Mouse (Mus musculus) limb, embryonic 12.5 days (tissue): Measurements from ENCODE around the gene Mical3. TPM values are rescaled to one million over a fixed set of nuclear protein-coding genes. Genes with fewer than 3 reads are reported as not detected.

Experiments used
- ATAC-seq: fragments of 200-750 bp; cut with Nextera tagmentation; 2 replicates; pipeline ENCODE4 v1.8.0; 2017; ENCODE audit warnings: low read depth, moderate TSS enrichment; ENCODE audit not compliant: insufficient number of reproducible peaks, insufficient read depth, low FRiP score, low TSS enrichment
- H3K27ac ChIP-seq: fragments of 300-500 bp; sonication (generic); 2 replicates; pipeline ENCODE4 v1.5.1; 2016; ENCODE audit warnings: mild to moderate bottlenecking, moderate library complexity
- H3K27me3 ChIP-seq: fragments of 300-500 bp; sonication (generic); 2 replicates; pipeline ENCODE4 v1.6.1; 2016; ENCODE audit warnings: mild to moderate bottlenecking, moderate library complexity
- H3K36me3 ChIP-seq: fragments of 300-500 bp; sonication (generic); 2 replicates; pipeline ENCODE4 v1.6.1; 2016; ENCODE audit warnings: mild to moderate bottlenecking, moderate library complexity
- H3K4me1 ChIP-seq: fragments of 300-500 bp; sonication (generic); replicated peaks from 2 replicates; pipeline ENCODE4 v1.6.1; 2016
- H3K4me2 ChIP-seq: fragments of 300-500 bp; sonication (generic); 2 replicates; pipeline ENCODE4 v1.6.1; 2016; ENCODE audit warnings: mild to moderate bottlenecking, moderate library complexity
- H3K4me3 ChIP-seq: fragments of 300-500 bp; sonication (generic); replicated peaks from 2 replicates; pipeline ENCODE4 v1.5.1; 2016; ENCODE audit warnings: mild to moderate bottlenecking
- H3K9ac ChIP-seq: fragments of 300-500 bp; sonication (generic); replicated peaks from 2 replicates; pipeline ENCODE4 v1.6.1; 2016; ENCODE audit warnings: mild to moderate bottlenecking, moderate library complexity
- H3K9me3 ChIP-seq: fragments of 300-500 bp; sonication (generic); 2 replicates; pipeline ENCODE4 v1.6.1; 2016; ENCODE audit warnings: mild to moderate bottlenecking, moderate library complexity
- WGBS: fragments of 180-500 bp; shearing (Covaris S2); methylation state at CpG from one replicate; pipeline ENCODE4 v1.1.7; 2016; 5-methylcytosine and 5-hydroxymethylcytosine counted together
- polyA plus RNA-seq: library from polyadenylated mRNA; unstranded; fragments of >200 nt; fragmentation: Nextera tagmentation; extraction: Ambion mirVana; gene quantifications from 2 replicates; pipeline ENCODE4 v1.2.1, GENCODE M21; 2016

The Mical3 gene
- polyA plus RNA-seq, 1 experiment from 2014 or later: 10.8 TPM

GRCm38 (mm10) chr6:121051411-121051810, 79.4 kb downstream of the Mical3 start:
- no peaks in the 10 kb centered on the region for H3K27me3 ChIP-seq
- H3K9me3 ChIP-seq: no peaks in the 10 kb centered on the region
- H3K36me3 ChIP-seq: no peaks in the 10 kb centered on the region
- H3K9ac ChIP-seq: no peak overlapping the region
- no peak overlapping the region for H3K4me3 ChIP-seq
- ATAC-seq: no peak
- H3K4me1 ChIP-seq: peaks cover 9% of the 10 kb centered on the region; the same call in 1 of the 2 replicates
- H3K27ac ChIP-seq: no peak overlapping the region
- 82% methylated on average over 8 of the region's 8 CpGs for WGBS
- no peak overlapping the region for H3K4me2 ChIP-seq

- ATAC-seq: no peak
- H3K4me3 ChIP-seq: no peak overlapping the region
- WGBS: 84% methylated on average over 8 of the region's 8 CpGs
- no peaks in the 10 kb centered on the region for H3K27me3 ChIP-seq
- peaks cover 30% of the 10 kb centered on the region for H3K4me1 ChIP-seq
- no peak overlapping the region for H3K4me2 ChIP-seq
- H3K9ac ChIP-seq: no peak overlapping the region
- H3K27ac ChIP-seq: no peak overlapping the region
- H3K9me3 ChIP-seq: no peaks in the 10 kb centered on the region
- no peaks in the 10 kb centered on the region for H3K36me3 ChIP-seq
These were observed 82.1 kb downstream of the Mical3 start for GRCm38 (mm10) chr6:121048696-121049095.

- WGBS: 56% methylated on average over 20 of the region's 20 CpGs
- no peaks in the 10 kb centered on the region for H3K27me3 ChIP-seq
- H3K4me2 ChIP-seq: no peak overlapping the region
- peaks cover 40% of the 10 kb centered on the region for H3K4me1 ChIP-seq
- H3K9me3 ChIP-seq: no peaks in the 10 kb centered on the region
- ATAC-seq: no peak
- peaks cover 11% of the 10 kb centered on the region for H3K36me3 ChIP-seq
- H3K9ac ChIP-seq: no peak overlapping the region
- H3K4me3 ChIP-seq: no peak overlapping the region
- H3K27ac ChIP-seq: no peak overlapping the region
These were observed 85.3 kb downstream of the Mical3 start for GRCm38 (mm10) chr6:121045345-121046080.

GRCm38 (mm10) chr6:121043434-121044189, 87.2 kb downstream of the Mical3 start:
- ATAC-seq: peak; percentile 61
- H3K27me3 ChIP-seq: no peaks in the 10 kb centered on the region
- H3K4me3 ChIP-seq: no peak overlapping the region
- WGBS: 41% methylated on average over 14 of the region's 14 CpGs
- H3K4me1 ChIP-seq: peaks cover 33% of the 10 kb centered on the region
- H3K27ac ChIP-seq: peak overlapping the region; percentile 76
- H3K9me3 ChIP-seq: no peaks in the 10 kb centered on the region
- H3K36me3 ChIP-seq: peaks cover 24% of the 10 kb centered on the region
- H3K9ac ChIP-seq: no peak overlapping the region
- peak overlapping the region; percentile 21; the same call in 1 of the 2 replicates for H3K4me2 ChIP-seq

GRCm38 (mm10) chr6:121039719-121040118, 91.1 kb downstream of the Mical3 start:
- H3K27me3 ChIP-seq: no peaks in the 10 kb centered on the region
- peaks cover 20% of the 10 kb centered on the region for H3K4me1 ChIP-seq
- H3K36me3 ChIP-seq: peaks cover 57% of the 10 kb centered on the region
- no peaks in the 10 kb centered on the region for H3K9me3 ChIP-seq
- H3K4me2 ChIP-seq: no peak overlapping the region
- WGBS: 95% methylated on average over 3 of the region's 3 CpGs
- no peak for ATAC-seq
- H3K4me3 ChIP-seq: no peak overlapping the region
- H3K27ac ChIP-seq: no peak overlapping the region
- no peak overlapping the region for H3K9ac ChIP-seq

- WGBS: 78% methylated on average over 9 of the region's 9 CpGs
- H3K36me3 ChIP-seq: peaks cover 61% of the 10 kb centered on the region
These were observed 91.5 kb downstream of the Mical3 start for GRCm38 (mm10) chr6:121039286-121039685.

GRCm38 (mm10) chr6:121037086-121037485, 93.7 kb downstream of the Mical3 start:
- ATAC-seq: no peak
- Histone ChIP-seq H3K27me3 (no peaks in the 10 kb centered on the region), H3K27ac (no peak overlapping the region), H3K9me3 (no peaks in the 10 kb centered on the region), H3K36me3 (peaks cover 82% of the 10 kb centered on the region), H3K4me1 (no peaks in the 10 kb centered on the region), H3K9ac (no peak overlapping the region), H3K4me2 (no peak overlapping the region), H3K4me3 (no peak overlapping the region)
- 53% methylated on average over 4 of the region's 4 CpGs for WGBS

More at GRCm38 (mm10) chr6:121039286-121039685, 91.5 kb downstream of the Mical3 start:
- ATAC-seq: no peak
- H3K4me3 ChIP-seq: no peak overlapping the region
- H3K9ac ChIP-seq: no peak overlapping the region
- peaks cover 16% of the 10 kb centered on the region for H3K4me1 ChIP-seq
- H3K27me3 ChIP-seq: no peaks in the 10 kb centered on the region
- H3K9me3 ChIP-seq: no peaks in the 10 kb centered on the region
- no peak overlapping the region for H3K4me2 ChIP-seq
- H3K27ac ChIP-seq: no peak overlapping the region

GRCm38 (mm10) chr6:121035929-121036328, 94.9 kb downstream of the Mical3 start:
- Histone ChIP-seq H3K27me3 (no peaks in the 10 kb centered on the region), H3K4me3 (no peak overlapping the region), H3K9ac (no peak overlapping the region), H3K4me1 (no peaks in the 10 kb centered on the region), H3K36me3 (peaks cover 85% of the 10 kb centered on the region), H3K4me2 (no peak overlapping the region), H3K9me3 (no peaks in the 10 kb centered on the region), H3K27ac (no peak overlapping the region)
- ATAC-seq: no peak
- 90% methylated on average over 3 of the region's 3 CpGs for WGBS

GRCm38 (mm10) chr6:121035268-121035667, 95.5 kb downstream of the Mical3 start:
- Histone ChIP-seq H3K27me3 (no peaks in the 10 kb centered on the region), H3K4me2 (no peak overlapping the region), H3K9me3 (no peaks in the 10 kb centered on the region), H3K36me3 (peaks cover 88% of the 10 kb centered on the region), H3K4me3 (no peak overlapping the region), H3K4me1 (no peaks in the 10 kb centered on the region), H3K27ac (no peak overlapping the region), H3K9ac (no peak overlapping the region)
- 86% methylated on average over 12 of the region's 12 CpGs for WGBS
- no peak for ATAC-seq

GRCm38 (mm10) chr6:121033250-121033649, 97.5 kb downstream of the Mical3 start:
- no peak for ATAC-seq
- Histone ChIP-seq H3K9me3 (no peaks in the 10 kb centered on the region), H3K27ac (no peak overlapping the region), H3K4me3 (no peak overlapping the region), H3K27me3 (no peaks in the 10 kb centered on the region), H3K4me1 (no peaks in the 10 kb centered on the region), H3K9ac (no peak overlapping the region), H3K4me2 (no peak overlapping the region), H3K36me3 (peaks cover 93% of the 10 kb centered on the region)
- WGBS: 88% methylated on average over 3 of the region's 3 CpGs

GRCm38 (mm10) chr6:121031370-121031769, 99.4 kb downstream of the Mical3 start:
- no peak overlapping the region for H3K4me3 ChIP-seq
- no peak for ATAC-seq
- no peak overlapping the region for H3K4me2 ChIP-seq
- H3K9me3 ChIP-seq: no peaks in the 10 kb centered on the region
- WGBS: 91% methylated on average over 7 of the region's 7 CpGs
- H3K4me1 ChIP-seq: peaks cover 16% of the 10 kb centered on the region
- H3K36me3 ChIP-seq: peaks cover 81% of the 10 kb centered on the region
- no peak overlapping the region for H3K9ac ChIP-seq
- no peaks in the 10 kb centered on the region for H3K27me3 ChIP-seq
- no peak overlapping the region for H3K27ac ChIP-seq
